In genomic region chr2:22588673-22589381, GRCm38 (mm10) we compare ENCODE assay signal across 13 mouse cellular contexts. TPM values are rescaled to one million over a fixed set of nuclear protein-coding genes. Genes with fewer than 3 reads are reported as not detected.
DNase-seq lines count a peak whose midpoint lies in the region; ATAC-seq lines count a peak whose summit lies in the region.
"Not testable (repeated sequence)": the region's sequence is repeated elsewhere in the genome, so short reads cannot be mapped to it uniquely, and the experiment has no call there.
"Had no signal": no experiment of that assay in that cellular context is flagged by ENCODE, and none has a peak within 500 bp of the region (broad histone marks: within the 10 kb centered on the region; RNA-seq: fewer than 3 reads in every experiment).

No protein-coding gene starts in this region.

- H3K27ac ChIP-seq in forebrain, embryonic 12.5 days; heart, embryonic 16.5 days (ENCODE audit: low read length); intestine, embryonic 16.5 days (ENCODE audit: low read length); liver, embryonic 12.5 days; midbrain, embryonic 11.5 days (ENCODE audit: low read depth, low read length): not testable (repeated sequence)

- not testable (repeated sequence) for H3K4me3 ChIP-seq in forebrain, embryonic 12.5 days (replicated peaks); heart, embryonic 16.5 days (ENCODE audit: low read length); intestine, embryonic 16.5 days (ENCODE audit: low read length); liver, embryonic 12.5 days; midbrain, embryonic 11.5 days (ENCODE audit: low read depth, low read length)

- not testable (repeated sequence) for H3K36me3 ChIP-seq in forebrain, embryonic 12.5 days (replicated peaks); heart, embryonic 16.5 days (ENCODE audit: control insufficient read depth, insufficient read depth); intestine, embryonic 16.5 days (ENCODE audit: control insufficient read depth, insufficient read depth, low read length); liver, embryonic 12.5 days; midbrain, embryonic 11.5 days (ENCODE audit: control insufficient read depth, insufficient read depth, low read length)

- H3K9me3 ChIP-seq in forebrain, embryonic 12.5 days; heart, embryonic 16.5 days (replicated peaks; ENCODE audit: control insufficient read depth, low read length); intestine, embryonic 16.5 days (ENCODE audit: control insufficient read depth, low read length); liver, embryonic 12.5 days (replicated peaks); midbrain, embryonic 11.5 days (ENCODE audit: control insufficient read depth, low read length): not testable (repeated sequence)

- not testable (repeated sequence) for H3K9ac ChIP-seq in forebrain, embryonic 12.5 days; heart, embryonic 16.5 days (ENCODE audit: low read length); intestine, embryonic 16.5 days (ENCODE audit: low read depth, low read length); liver, embryonic 12.5 days; midbrain, embryonic 11.5 days (ENCODE audit: low read length)

- H3K27me3 ChIP-seq in forebrain, embryonic 12.5 days; heart, embryonic 16.5 days (ENCODE audit: control insufficient read depth, insufficient read depth, low read length); intestine, embryonic 16.5 days (replicated peaks; ENCODE audit: control insufficient read depth, insufficient read depth, low read length); liver, embryonic 12.5 days (replicated peaks); midbrain, embryonic 11.5 days (ENCODE audit: control insufficient read depth, insufficient read depth, low read length): not testable (repeated sequence)

- not testable (repeated sequence) for H3K4me2 ChIP-seq in forebrain, embryonic 12.5 days; heart, embryonic 16.5 days (ENCODE audit: low read depth, low read length); intestine, embryonic 16.5 days (ENCODE audit: low read depth, low read length); liver, embryonic 12.5 days; midbrain, embryonic 11.5 days

- peak; percentile 53 for ATAC-seq in activated CD4-positive, CD25-positive, alpha-beta regulatory T cell, adult 4 months
- ATAC-seq in forebrain, embryonic 12.5 days (ENCODE audit: low FRiP score), result peak; percentile 95
- peak; percentile 87 for ATAC-seq in heart, embryonic 16.5 days (replicated peaks; ENCODE audit: extremely low read depth, insufficient read depth, low FRiP score)
- ATAC-seq in intestine, embryonic 16.5 days, result peak; percentile 93
- peak; percentile 85 for ATAC-seq in liver, embryonic 12.5 days
- peak; percentile 94 for ATAC-seq in midbrain, embryonic 11.5 days (ENCODE audit: low FRiP score)
- ATAC-seq in neutrophil, adult 5-6 weeks (ENCODE audit: extremely low read depth, insufficient number of reproducible peaks, low FRiP score, poor library complexity, severe bottlenecking), result peak; percentile 39

- not testable (repeated sequence) for H3K4me1 ChIP-seq in forebrain, embryonic 12.5 days; heart, embryonic 16.5 days (ENCODE audit: control insufficient read depth, insufficient read depth, low read length); intestine, embryonic 16.5 days (ENCODE audit: control insufficient read depth, insufficient read depth, low read length); liver, embryonic 12.5 days; midbrain, embryonic 11.5 days (ENCODE audit: control insufficient read depth, insufficient read depth, low read length)

- DNase-seq in CD4-positive, CD25-positive, alpha-beta regulatory T cell, adult 2 months (ENCODE audit: low read depth, low spot score), result peak; percentile 3
- not testable (repeated sequence) for DNase-seq in midbrain, embryonic 11.5 days (ENCODE audit: low spot score, missing footprints)

- WGBS in forebrain, embryonic 12.5 days, result 77% methylated on average over 12 of the region's 12 CpGs
- whole genome bisulfite sequencing in heart, embryonic 16.5 days, result 55% methylated on average over 12 of the region's 12 CpGs
- 66% methylated on average over 12 of the region's 12 CpGs for WGBS in intestine, embryonic 16.5 days
- WGBS in liver, embryonic 12.5 days (ENCODE audit: insufficient replicate concordance), result 64% methylated on average over 12 of the region's 12 CpGs
- WGBS in midbrain, embryonic 11.5 days, result 71% methylated on average over 12 of the region's 12 CpGs

RNA-seq across cellular contexts. Expression of gene Gad2, which starts 33.2 kb away (rescaled TPM):
- not detected for polyA plus RNA-seq in activated CD4-positive, CD25-positive, alpha-beta regulatory T cell, adult 4 months (2017; shearing (Covaris generic))
- 73.0 and 80.6 TPM in 2 replicates for polyA plus RNA-seq in forebrain, embryonic 12.5 days (2016; fragmentation: Nextera tagmentation; extraction: Ambion mirVana)
- 0.19 and 0.20 TPM in 2 replicates for polyA plus RNA-seq in heart, embryonic 16.5 days (2015; fragmentation: Nextera tagmentation; extraction: Ambion mirVana)
- not detected in 2 replicates for polyA plus RNA-seq in intestine, embryonic 16.5 days (2015; fragmentation: Nextera tagmentation; extraction: Ambion mirVana)
- not detected in 2 replicates for polyA plus RNA-seq in liver, embryonic 12.5 days (2016; fragmentation: Nextera tagmentation; extraction: Ambion mirVana)
- polyA plus RNA-seq in midbrain, embryonic 11.5 days (2014; fragmentation: Nextera tagmentation; extraction: Ambion mirVana), result 15.1 and 24.0 TPM in 2 replicates
- not detected in 2 replicates for total RNA-seq in neutrophil, adult 5-6 weeks (2017)
- total RNA-seq: adrenal gland, adult 18-20 months; gastrocnemius, postnatal 14 days; heart, postnatal 25 days had no signal
- polyA plus RNA-seq: erythroblast, embryonic 14.5 days; thymus, postnatal 0 days had no signal

Comparison
In these comparisons a context has a peak if more than half of its experiments do, and no peak if none do; other contexts are left out.
1. ATAC-seq: peak in every context shown above with its lines; median percentile 95 in forebrain, embryonic 12.5 days; 94 in midbrain, embryonic 11.5 days; 93 in intestine, embryonic 16.5 days; 87 in heart, embryonic 16.5 days; 85 in liver, embryonic 12.5 days; 53 in activated CD4-positive, CD25-positive, alpha-beta regulatory T cell, adult 4 months; 39 in neutrophil, adult 5-6 weeks.
2. RNA of gene Gad2, which starts 33.2 kb away (polyA plus RNA-seq): 73.0 to 80.6 TPM in forebrain, embryonic 12.5 days and 15.1 to 24.0 TPM in midbrain, embryonic 11.5 days; 0.19 to 0.20 TPM in heart, embryonic 16.5 days, not detected in activated CD4-positive, CD25-positive, alpha-beta regulatory T cell, adult 4 months, not detected in liver, embryonic 12.5 days and not detected in intestine, embryonic 16.5 days; every median in the first group is over 10 times any median in the second.